Mouse (Mus musculus): ENCODE results near the gene Fat1. TPM values are rescaled to one million over a fixed set of nuclear protein-coding genes. Genes with fewer than 3 reads are reported as not detected.

Gene Fat1
- polyA plus RNA-seq, 1 experiment from 2014 or later = 21.3 TPM

DNA sequence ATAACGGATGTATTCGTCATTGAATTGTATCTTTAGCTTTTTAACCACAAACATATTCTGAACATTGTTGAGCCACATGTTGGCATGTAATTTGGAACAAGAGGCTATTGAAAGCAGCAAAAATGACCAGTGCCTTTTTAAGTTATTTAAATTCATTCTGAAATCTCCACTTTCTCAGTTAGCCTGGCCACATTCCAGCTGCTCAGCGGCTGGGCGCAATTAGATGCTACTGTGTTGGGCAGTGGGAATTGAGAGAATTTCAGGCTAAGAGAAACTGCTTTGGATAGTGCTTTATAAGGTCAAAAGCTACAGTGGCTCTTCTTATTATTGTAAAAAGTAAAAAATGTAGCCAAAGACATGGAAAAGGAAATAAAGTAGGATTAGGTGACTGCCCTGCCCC lies 67.4 kb downstream of the Fat1 start:
- WGBS = 70% methylated on average over 4 of the region's 4 CpGs
- Histone ChIP-seq H3K4me1 (replicated peaks) (peaks cover 54% of the 10 kb centered on the region), H3K4me2 (no peak overlapping the region), H3K27ac (ENCODE audit: poor library complexity, severe bottlenecking) (no peak overlapping the region), H3K9me3 (replicated peaks) (no peaks in the 10 kb centered on the region), H3K27me3 (replicated peaks) (no peaks in the 10 kb centered on the region), H3K9ac (no peak overlapping the region), H3K36me3 (no peaks in the 10 kb centered on the region), H3K4me3 (no peak overlapping the region)
- no peak for ATAC-seq (ENCODE audit: insufficient number of reproducible peaks, low FRiP score)

GRCm38 (mm10) chr8:45004021-45004420 lies 68.8 kb downstream of the Fat1 start:
- no peak overlapping the region for H3K4me3 ChIP-seq
- H3K9ac ChIP-seq = no peak overlapping the region

GRCm38 (mm10) chr8:45010685-45011084 lies 75.4 kb downstream of the Fat1 start:
- no peak overlapping the region for H3K27ac ChIP-seq (ENCODE audit: poor library complexity, severe bottlenecking)
- H3K4me1 ChIP-seq (replicated peaks) = no peaks in the 10 kb centered on the region
- no peaks in the 10 kb centered on the region for H3K9me3 ChIP-seq (replicated peaks)
- no peak overlapping the region for H3K4me3 ChIP-seq
- no peak overlapping the region for H3K4me2 ChIP-seq
- no peaks in the 10 kb centered on the region for H3K27me3 ChIP-seq (replicated peaks)
- no peak overlapping the region for H3K9ac ChIP-seq
- no peak for ATAC-seq (ENCODE audit: insufficient number of reproducible peaks, low FRiP score)
- WGBS = 38% methylated on average over 4 of the region's 4 CpGs
- H3K36me3 ChIP-seq = peaks cover 48% of the 10 kb centered on the region

More at GRCm38 (mm10) chr8:45004021-45004420, 68.8 kb downstream of the Fat1 start:
- H3K4me1 ChIP-seq (replicated peaks) = peaks cover 41% of the 10 kb centered on the region
- no peaks in the 10 kb centered on the region for H3K36me3 ChIP-seq
- no peaks in the 10 kb centered on the region for H3K27me3 ChIP-seq (replicated peaks)
- ATAC-seq (ENCODE audit: insufficient number of reproducible peaks, low FRiP score) = no peak
- no peak overlapping the region for H3K4me2 ChIP-seq
- no peaks in the 10 kb centered on the region for H3K9me3 ChIP-seq (replicated peaks)
- no peak overlapping the region for H3K27ac ChIP-seq (ENCODE audit: poor library complexity, severe bottlenecking)
- 50% methylated on average over 3 of the region's 3 CpGs for WGBS

DNA sequence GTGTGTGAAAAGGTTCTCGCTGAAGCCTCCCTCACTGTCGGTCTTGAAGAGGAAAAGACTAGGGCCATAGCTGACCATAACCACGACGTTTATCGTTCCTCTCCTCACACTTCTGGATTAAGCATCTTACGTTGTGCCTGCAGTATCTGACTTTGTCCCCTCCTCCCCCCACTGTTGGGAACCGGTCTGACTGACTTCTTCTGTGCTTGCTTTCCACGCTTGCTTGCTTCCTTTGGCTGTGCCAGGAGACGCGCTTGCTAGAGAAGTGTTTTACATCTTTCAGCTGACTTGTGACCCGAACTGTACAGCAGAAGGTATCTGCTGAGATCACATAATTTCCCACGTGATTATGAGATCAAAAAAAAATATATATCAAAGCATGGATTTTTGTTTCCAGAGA lies 76.5 kb downstream of the Fat1 start:
- peaks cover 55% of the 10 kb centered on the region for H3K36me3 ChIP-seq
- H3K9ac ChIP-seq = no peak overlapping the region
- H3K4me3 ChIP-seq = no peak overlapping the region
- no peak for ATAC-seq (ENCODE audit: insufficient number of reproducible peaks, low FRiP score)
- H3K9me3 ChIP-seq (replicated peaks) = no peaks in the 10 kb centered on the region
- no peak overlapping the region for H3K4me2 ChIP-seq
- 82% methylated on average over 12 of the region's 12 CpGs for WGBS
- H3K27me3 ChIP-seq (replicated peaks) = no peaks in the 10 kb centered on the region
- no peaks in the 10 kb centered on the region for H3K4me1 ChIP-seq (replicated peaks)
- H3K27ac ChIP-seq (ENCODE audit: poor library complexity, severe bottlenecking) = no peak overlapping the region

GRCm38 (mm10) chr8:45013852-45014251 lies 78.6 kb downstream of the Fat1 start:
- H3K27me3 ChIP-seq (replicated peaks) = no peaks in the 10 kb centered on the region
- no peaks in the 10 kb centered on the region for H3K9me3 ChIP-seq (replicated peaks)
- peaks cover 68% of the 10 kb centered on the region for H3K36me3 ChIP-seq
- H3K4me2 ChIP-seq = no peak overlapping the region
- H3K9ac ChIP-seq = no peak overlapping the region
- no peak overlapping the region for H3K27ac ChIP-seq (ENCODE audit: poor library complexity, severe bottlenecking)
- no peaks in the 10 kb centered on the region; the same call in 1 of the 2 replicates for H3K4me1 ChIP-seq (replicated peaks)
- no peak overlapping the region for H3K4me3 ChIP-seq
- WGBS = 92% methylated on average over 8 of the region's 8 CpGs
- no peak for ATAC-seq (ENCODE audit: insufficient number of reproducible peaks, low FRiP score)

DNA sequence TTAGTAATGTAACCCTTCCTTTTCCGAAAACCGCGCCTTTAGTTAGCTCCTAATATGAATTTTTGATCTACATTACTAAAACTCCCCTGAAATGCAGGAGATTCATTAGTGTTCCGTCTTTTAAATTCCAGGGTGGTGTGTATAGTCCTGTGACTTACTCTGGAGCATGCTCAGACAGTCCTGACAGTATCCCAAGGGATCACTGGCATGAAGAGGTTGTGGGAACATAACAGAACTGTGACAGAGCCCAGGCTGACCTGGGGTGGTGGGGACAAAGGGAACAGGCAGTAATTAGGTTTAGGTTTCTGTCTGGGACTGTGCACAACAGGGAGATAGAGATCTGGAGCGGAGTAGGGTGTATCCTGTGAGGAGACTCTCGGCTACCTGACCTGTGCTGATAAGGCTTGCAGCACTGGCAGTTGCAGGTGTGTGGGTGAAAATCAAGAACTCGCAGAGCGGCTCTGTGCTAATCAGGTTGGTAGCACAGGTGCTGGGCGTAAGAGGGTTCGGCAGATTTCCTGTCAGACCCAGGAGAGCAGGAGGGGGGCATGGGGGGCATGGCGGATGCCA lies 79.3 kb downstream of the Fat1 start:
- no peak overlapping the region; the same call in 1 of the 2 replicates for H3K27ac ChIP-seq (ENCODE audit: poor library complexity, severe bottlenecking)
- no peak for ATAC-seq (ENCODE audit: insufficient number of reproducible peaks, low FRiP score)
- H3K36me3 ChIP-seq = peaks cover 68% of the 10 kb centered on the region
- no peak overlapping the region for H3K9ac ChIP-seq
- H3K4me3 ChIP-seq = no peak overlapping the region
- H3K27me3 ChIP-seq (replicated peaks) = no peaks in the 10 kb centered on the region
- H3K4me1 ChIP-seq (replicated peaks) = peaks cover 3% of the 10 kb centered on the region
- H3K4me2 ChIP-seq = no peak overlapping the region
- no peaks in the 10 kb centered on the region for H3K9me3 ChIP-seq (replicated peaks)
- 84% methylated on average over 11 of the region's 11 CpGs for WGBS

GRCm38 (mm10) chr8:45015876-45016275 lies 80.6 kb downstream of the Fat1 start:
- Histone ChIP-seq H3K36me3 (peaks cover 61% of the 10 kb centered on the region), H3K4me3 (no peak overlapping the region), H3K4me1 (replicated peaks) (peaks cover 3% of the 10 kb centered on the region), H3K4me2 (no peak overlapping the region), H3K27me3 (replicated peaks) (no peaks in the 10 kb centered on the region), H3K27ac (ENCODE audit: poor library complexity, severe bottlenecking) (no peak overlapping the region), H3K9me3 (replicated peaks) (no peaks in the 10 kb centered on the region), H3K9ac (no peak overlapping the region)
- no peak for ATAC-seq (ENCODE audit: insufficient number of reproducible peaks, low FRiP score)
- WGBS = 91% methylated on average over 8 of the region's 8 CpGs

- 0 out of 2 replicates have a peak, but pooled peaks cover 3% of the 10 kb centered on the region for H3K9me3 ChIP-seq (replicated peaks)
- no peak overlapping the region for H3K9ac ChIP-seq
- no peak overlapping the region for H3K27ac ChIP-seq (ENCODE audit: poor library complexity, severe bottlenecking)
- peaks cover 53% of the 10 kb centered on the region for H3K36me3 ChIP-seq
- WGBS = 69% methylated on average over 5 of the region's 5 CpGs
- no peaks in the 10 kb centered on the region for H3K27me3 ChIP-seq (replicated peaks)
- no peak overlapping the region for H3K4me3 ChIP-seq
- H3K4me1 ChIP-seq (replicated peaks) = peaks cover 11% of the 10 kb centered on the region
- H3K4me2 ChIP-seq = no peak overlapping the region
- ATAC-seq (ENCODE audit: insufficient number of reproducible peaks, low FRiP score) = no peak
Observed at GRCm38 (mm10) chr8:45019241-45019640, 84.0 kb downstream of the Fat1 start.

- H3K9me3 ChIP-seq (replicated peaks) = 0 out of 2 replicates have a peak, but pooled peaks cover 3% of the 10 kb centered on the region
- H3K9ac ChIP-seq = no peak overlapping the region
- H3K27ac ChIP-seq (ENCODE audit: poor library complexity, severe bottlenecking) = no peak overlapping the region
- no peak overlapping the region for H3K4me2 ChIP-seq
- peaks cover 55% of the 10 kb centered on the region for H3K36me3 ChIP-seq
- WGBS = 87% methylated on average over 5 of the region's 5 CpGs
- H3K4me1 ChIP-seq (replicated peaks) = peaks cover 11% of the 10 kb centered on the region
- H3K27me3 ChIP-seq (replicated peaks) = no peaks in the 10 kb centered on the region
- H3K4me3 ChIP-seq = no peak overlapping the region
- ATAC-seq (ENCODE audit: insufficient number of reproducible peaks, low FRiP score) = no peak
Observed at GRCm38 (mm10) chr8:45021171-45021570, 85.9 kb downstream of the Fat1 start.

DNA sequence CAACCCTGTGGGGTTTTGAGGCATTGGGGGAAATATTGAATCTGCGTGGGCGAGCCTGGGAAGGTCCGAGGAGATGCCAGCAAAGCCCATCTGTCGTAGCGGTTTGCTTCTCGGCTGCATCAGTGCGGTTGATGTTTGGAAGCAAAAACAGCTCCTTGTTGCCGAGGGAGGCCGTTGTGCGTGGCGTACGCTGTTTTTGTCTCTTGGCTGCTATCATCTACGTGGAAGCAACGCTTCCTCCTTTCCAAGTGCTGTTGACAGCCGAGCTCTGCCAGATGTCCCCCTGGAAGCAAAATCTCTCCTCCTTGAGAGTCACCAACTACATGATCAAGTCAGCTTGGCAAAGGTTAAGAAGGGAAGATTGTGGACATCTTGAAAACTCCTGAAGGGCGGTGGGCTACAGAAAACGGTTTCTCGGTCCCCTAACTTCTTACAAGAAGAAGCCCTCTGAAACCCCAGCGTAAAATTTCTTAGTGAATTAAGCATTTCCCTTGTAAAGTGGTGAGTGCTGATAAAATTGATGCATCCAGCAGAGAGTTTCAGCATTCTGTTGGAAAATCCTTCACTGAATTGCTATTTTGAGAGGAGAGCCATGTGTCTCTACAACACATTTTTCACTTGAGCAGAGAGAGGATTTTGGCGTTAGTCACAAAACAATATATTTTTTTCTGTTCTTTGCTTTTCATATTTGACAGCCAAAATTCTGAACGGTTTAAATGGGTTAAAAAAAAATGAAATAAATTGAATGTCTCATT lies 86.8 kb downstream of the Fat1 start:
- no peak overlapping the region for H3K4me2 ChIP-seq
- H3K27me3 ChIP-seq (replicated peaks) = no peaks in the 10 kb centered on the region
- H3K27ac ChIP-seq (ENCODE audit: poor library complexity, severe bottlenecking) = no peak overlapping the region
- no peak overlapping the region for H3K9ac ChIP-seq
- no peak overlapping the region for H3K4me3 ChIP-seq
- ATAC-seq (ENCODE audit: insufficient number of reproducible peaks, low FRiP score) = no peak
- 0 out of 2 replicates have a peak, but pooled peaks cover 3% of the 10 kb centered on the region for H3K9me3 ChIP-seq (replicated peaks)
- WGBS = 60% methylated on average over 21 of the region's 21 CpGs
- peaks cover 11% of the 10 kb centered on the region for H3K4me1 ChIP-seq (replicated peaks)
- peaks cover 60% of the 10 kb centered on the region for H3K36me3 ChIP-seq

DNA sequence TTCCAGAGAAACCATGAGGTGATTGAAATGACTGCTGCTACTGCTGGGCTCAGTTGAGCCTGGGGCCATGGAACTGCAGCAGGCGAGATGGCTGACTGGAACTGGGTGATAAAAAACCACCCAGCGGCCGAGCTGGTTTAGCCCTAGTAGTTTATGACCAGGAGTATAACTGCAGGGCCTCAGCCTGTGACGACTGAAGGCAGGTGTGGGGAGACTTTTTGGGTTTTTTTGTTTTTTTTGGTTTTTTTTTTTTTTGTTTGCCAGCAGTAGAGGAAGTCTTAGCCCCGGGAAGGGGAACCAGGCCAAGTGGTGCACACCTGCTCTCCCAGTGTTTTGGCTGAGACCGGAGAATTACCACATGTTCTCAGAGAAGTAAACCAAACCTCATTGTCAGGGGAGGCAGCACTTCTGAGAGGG lies 92.8 kb downstream of the Fat1 start:
- Histone ChIP-seq H3K36me3 (peaks cover 78% of the 10 kb centered on the region), H3K4me3 (no peak overlapping the region), H3K4me2 (no peak overlapping the region), H3K9me3 (replicated peaks) (0 out of 2 replicates have a peak, but pooled peaks cover 2% of the 10 kb centered on the region), H3K27ac (ENCODE audit: poor library complexity, severe bottlenecking) (no peak overlapping the region), H3K27me3 (replicated peaks) (no peaks in the 10 kb centered on the region), H3K9ac (no peak overlapping the region), H3K4me1 (replicated peaks) (no peaks in the 10 kb centered on the region)
- 74% methylated on average over 6 of the region's 6 CpGs for WGBS
- ATAC-seq (ENCODE audit: insufficient number of reproducible peaks, low FRiP score) = no peak

Data from heart, embryonic 12.5 days (tissue).